Mouse (Mus musculus): ENCODE data around the gene Tmem9b. TPM values are rescaled to one million over a fixed set of nuclear protein-coding genes. Genes with fewer than 3 reads are reported as not detected.

The Tmem9b gene
- 13.8 and 14.5 TPM in 2 replicates for polyA plus RNA-seq (2011; ENCODE audit: insufficient read depth, insufficient read length, low read depth, missing spikeins)

DNA sequence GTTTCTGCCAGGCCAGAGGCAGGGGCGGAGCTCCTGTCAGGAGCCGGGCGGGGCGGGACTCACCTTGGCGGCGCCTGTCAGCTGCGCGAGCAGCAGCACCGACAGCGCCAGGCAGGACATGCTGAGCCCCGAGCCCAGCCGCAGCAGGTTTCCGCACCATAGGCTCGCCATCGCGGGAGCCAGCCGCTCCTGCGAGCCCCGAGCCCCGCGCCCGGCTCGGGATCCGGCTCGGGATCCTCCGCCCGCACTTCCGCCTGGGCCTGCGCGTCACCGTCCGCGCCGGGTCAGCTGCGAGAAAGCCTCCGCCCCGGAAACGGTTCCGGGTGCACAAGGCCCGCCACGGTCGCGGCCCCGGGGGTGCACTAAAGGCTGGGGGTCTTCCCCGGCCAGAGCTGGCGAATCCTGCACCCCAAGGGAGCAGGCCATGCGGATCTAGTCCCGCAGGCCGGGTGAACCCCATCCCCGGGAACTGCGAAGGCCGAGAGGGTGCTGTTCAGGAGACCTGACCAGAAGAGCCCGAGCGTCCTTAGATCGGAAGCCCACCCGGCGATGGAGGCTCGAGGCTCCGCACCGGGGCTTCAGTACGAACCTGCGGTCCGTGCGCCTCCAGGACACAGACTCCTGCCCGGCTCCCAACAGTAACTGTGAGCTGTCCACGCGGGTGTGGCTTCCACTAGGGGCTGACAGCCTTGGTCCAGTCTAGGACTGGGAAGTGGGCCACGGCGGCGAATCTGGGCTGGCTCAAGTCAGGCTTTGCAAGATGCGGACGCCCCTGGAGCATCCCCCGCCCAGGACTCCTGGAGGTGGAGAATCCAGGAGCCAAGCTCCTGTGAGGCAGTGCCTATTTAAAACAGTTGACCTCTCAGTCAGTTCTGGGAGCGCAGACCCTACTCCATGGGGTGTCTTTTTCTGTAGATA is at the start of gene Tmem9b:
Gene Tmem9b, minus strand, starts transcription at position 868 of the 918 bp plus-strand sequence.
- Histone ChIP-seq H3K27ac (ENCODE audit: insufficient read depth, low read length) (no peak within 1 kb of the TSS), H3K36me3 (ENCODE audit: control insufficient read depth, insufficient read depth, low read length, poor library complexity, severe bottlenecking) (no peaks in the 10 kb centered on the region), H3K9me3 (replicated peaks; ENCODE audit: control insufficient read depth, insufficient read depth, low read length, poor library complexity, severe bottlenecking) (no peaks in the 10 kb centered on the region), H3K4me3 (ENCODE audit: low read depth, low read length) (peak within 1 kb of the TSS; percentile 90), H3K4me1 (ENCODE audit: control insufficient read depth, insufficient read depth, low read length) (no peaks in the 10 kb centered on the region), H3K27me3 (ENCODE audit: control insufficient read depth, insufficient read depth, low read length, poor library complexity, severe bottlenecking) (no peaks in the 10 kb centered on the region), H3K9ac (ENCODE audit: low read depth, poor library complexity, severe bottlenecking) (peak within 1 kb of the TSS; percentile 88)
- TF ChIP-seq CTCF (IDR thresholded peaks at IDR 0.05; ENCODE audit: low read depth, low read length): no peak
- no peak for TF ChIP-seq POLR2A (IDR thresholded peaks at IDR 0.05; ENCODE audit: insufficient read depth, low read length)
- no peak for TF ChIP-seq EP300 (IDR thresholded peaks at IDR 0.05; ENCODE audit: insufficient read depth, low read depth, low read length)

DNA sequence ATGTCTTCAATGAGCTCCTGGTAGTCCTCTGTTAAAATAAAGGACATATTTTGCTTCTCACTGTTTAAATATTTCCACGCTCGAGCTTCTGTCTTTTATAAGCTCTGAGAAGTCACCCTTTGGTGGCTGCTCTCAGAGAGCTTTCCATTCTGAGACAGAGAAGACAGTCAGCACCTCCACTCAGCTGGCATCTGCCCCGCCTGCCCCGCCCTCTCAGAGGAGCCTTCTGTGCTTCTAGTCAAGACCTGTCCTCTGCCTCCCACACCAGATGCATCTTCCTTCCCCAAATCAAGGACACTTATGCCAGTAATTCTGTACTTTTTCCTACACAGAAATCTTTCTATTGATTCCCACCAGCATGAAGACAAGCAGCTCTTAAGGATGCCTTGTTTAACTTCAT is 48.0 kb upstream of the Tmem9b start:
- Histone ChIP-seq H3K4me3 (ENCODE audit: low read depth, low read length) (no peak overlapping the region), H3K4me1 (ENCODE audit: control insufficient read depth, insufficient read depth, low read length) (no peaks in the 10 kb centered on the region), H3K36me3 (ENCODE audit: control insufficient read depth, insufficient read depth, low read length, poor library complexity, severe bottlenecking) (no peaks in the 10 kb centered on the region), H3K9ac (ENCODE audit: low read depth, poor library complexity, severe bottlenecking) (no peak overlapping the region), H3K9me3 (replicated peaks; ENCODE audit: control insufficient read depth, insufficient read depth, low read length, poor library complexity, severe bottlenecking) (no peaks in the 10 kb centered on the region), H3K27ac (ENCODE audit: insufficient read depth, low read length) (no peak overlapping the region), H3K27me3 (ENCODE audit: control insufficient read depth, insufficient read depth, low read length, poor library complexity, severe bottlenecking) (no peaks in the 10 kb centered on the region)
- TF ChIP-seq POLR2A (IDR thresholded peaks at IDR 0.05; ENCODE audit: insufficient read depth, low read length) (no peak), EP300 (IDR thresholded peaks at IDR 0.05; ENCODE audit: insufficient read depth, low read depth, low read length) (no peak), CTCF (IDR thresholded peaks at IDR 0.05; ENCODE audit: low read depth, low read length) (no peak)

DNA sequence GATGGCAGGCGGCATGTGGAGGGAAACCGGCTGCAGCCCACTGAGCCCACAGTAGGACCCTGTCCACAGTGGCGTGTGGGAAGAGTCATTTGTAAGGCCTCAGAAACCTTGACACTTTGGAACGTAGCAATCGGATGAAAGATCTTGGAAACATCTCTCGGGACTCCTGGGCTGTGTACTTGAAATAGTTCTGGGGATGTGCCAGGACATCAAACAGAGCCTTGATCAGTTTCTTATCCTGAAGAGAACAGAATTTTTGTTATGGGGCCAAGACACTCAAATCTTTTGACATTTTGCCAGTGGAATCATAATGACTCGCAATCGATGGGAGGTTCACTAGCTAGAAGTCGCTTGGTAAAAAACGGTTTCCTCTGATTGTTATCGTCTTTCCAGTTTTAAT is 46.5 kb upstream of the Tmem9b start:
- TF ChIP-seq EP300 (IDR thresholded peaks at IDR 0.05; ENCODE audit: insufficient read depth, low read depth, low read length) (no peak), POLR2A (IDR thresholded peaks at IDR 0.05; ENCODE audit: insufficient read depth, low read length) (no peak), CTCF (IDR thresholded peaks at IDR 0.05; ENCODE audit: low read depth, low read length) (no peak)

GRCm38 (mm10) chr7:109795564-109795963 is 42.9 kb upstream of the Tmem9b start:
- Histone ChIP-seq H3K4me1 (ENCODE audit: control insufficient read depth, insufficient read depth, low read length) (no peaks in the 10 kb centered on the region), H3K27me3 (ENCODE audit: control insufficient read depth, insufficient read depth, low read length, poor library complexity, severe bottlenecking) (no peaks in the 10 kb centered on the region), H3K4me3 (ENCODE audit: low read depth, low read length) (no peak overlapping the region), H3K9me3 (replicated peaks; ENCODE audit: control insufficient read depth, insufficient read depth, low read length, poor library complexity, severe bottlenecking) (no peaks in the 10 kb centered on the region), H3K27ac (ENCODE audit: insufficient read depth, low read length) (no peak overlapping the region), H3K36me3 (ENCODE audit: control insufficient read depth, insufficient read depth, low read length, poor library complexity, severe bottlenecking) (no peaks in the 10 kb centered on the region), H3K9ac (ENCODE audit: low read depth, poor library complexity, severe bottlenecking) (no peak overlapping the region)
- TF ChIP-seq EP300 (IDR thresholded peaks at IDR 0.05; ENCODE audit: insufficient read depth, low read depth, low read length): no peak
- TF ChIP-seq POLR2A (IDR thresholded peaks at IDR 0.05; ENCODE audit: insufficient read depth, low read length): no peak
- no peak for TF ChIP-seq CTCF (IDR thresholded peaks at IDR 0.05; ENCODE audit: low read depth, low read length)

More for the DNA sequence above, 46.5 kb upstream of the Tmem9b start:
- Histone ChIP-seq H3K4me1 (ENCODE audit: control insufficient read depth, insufficient read depth, low read length) (no peaks in the 10 kb centered on the region), H3K9me3 (replicated peaks; ENCODE audit: control insufficient read depth, insufficient read depth, low read length, poor library complexity, severe bottlenecking) (no peaks in the 10 kb centered on the region), H3K27me3 (ENCODE audit: control insufficient read depth, insufficient read depth, low read length, poor library complexity, severe bottlenecking) (no peaks in the 10 kb centered on the region), H3K36me3 (ENCODE audit: control insufficient read depth, insufficient read depth, low read length, poor library complexity, severe bottlenecking) (no peaks in the 10 kb centered on the region), H3K27ac (ENCODE audit: insufficient read depth, low read length) (no peak overlapping the region), H3K4me3 (ENCODE audit: low read depth, low read length) (no peak overlapping the region), H3K9ac (ENCODE audit: low read depth, poor library complexity, severe bottlenecking) (no peak overlapping the region)

GRCm38 (mm10) chr7:109794556-109794955 is 41.9 kb upstream of the Tmem9b start:
- Histone ChIP-seq H3K4me3 (ENCODE audit: low read depth, low read length) (no peak overlapping the region), H3K27ac (ENCODE audit: insufficient read depth, low read length) (no peak overlapping the region), H3K9ac (ENCODE audit: low read depth, poor library complexity, severe bottlenecking) (no peak overlapping the region), H3K9me3 (replicated peaks; ENCODE audit: control insufficient read depth, insufficient read depth, low read length, poor library complexity, severe bottlenecking) (no peaks in the 10 kb centered on the region), H3K36me3 (ENCODE audit: control insufficient read depth, insufficient read depth, low read length, poor library complexity, severe bottlenecking) (no peaks in the 10 kb centered on the region), H3K4me1 (ENCODE audit: control insufficient read depth, insufficient read depth, low read length) (no peaks in the 10 kb centered on the region), H3K27me3 (ENCODE audit: control insufficient read depth, insufficient read depth, low read length, poor library complexity, severe bottlenecking) (no peaks in the 10 kb centered on the region)
- TF ChIP-seq CTCF (IDR thresholded peaks at IDR 0.05; ENCODE audit: low read depth, low read length) (no peak), POLR2A (IDR thresholded peaks at IDR 0.05; ENCODE audit: insufficient read depth, low read length) (no peak), EP300 (IDR thresholded peaks at IDR 0.05; ENCODE audit: insufficient read depth, low read depth, low read length) (no peak)

GRCm38 (mm10) chr7:109792759-109793158 is 40.1 kb upstream of the Tmem9b start:
- H3K4me3 ChIP-seq (ENCODE audit: low read depth, low read length): no peak overlapping the region
- H3K36me3 ChIP-seq (ENCODE audit: control insufficient read depth, insufficient read depth, low read length, poor library complexity, severe bottlenecking): no peaks in the 10 kb centered on the region
- H3K9me3 ChIP-seq (replicated peaks; ENCODE audit: control insufficient read depth, insufficient read depth, low read length, poor library complexity, severe bottlenecking): no peaks in the 10 kb centered on the region
- H3K4me1 ChIP-seq (ENCODE audit: control insufficient read depth, insufficient read depth, low read length): no peaks in the 10 kb centered on the region
- H3K27ac ChIP-seq (ENCODE audit: insufficient read depth, low read length): no peak overlapping the region
- H3K9ac ChIP-seq (ENCODE audit: low read depth, poor library complexity, severe bottlenecking): no peak overlapping the region
- TF ChIP-seq EP300 (IDR thresholded peaks at IDR 0.05; ENCODE audit: insufficient read depth, low read depth, low read length): no peak
- TF ChIP-seq CTCF (IDR thresholded peaks at IDR 0.05; ENCODE audit: low read depth, low read length): peak; percentile 25
- no peaks in the 10 kb centered on the region for H3K27me3 ChIP-seq (ENCODE audit: control insufficient read depth, insufficient read depth, low read length, poor library complexity, severe bottlenecking)

All from ES-Bruce4 (cell line).